Mouse (Mus musculus) pancreas, adult 10 weeks (tissue): Measurements from ENCODE around the gene Cmtr2. TPM values are rescaled to one million over a fixed set of nuclear protein-coding genes. Genes with fewer than 3 reads are reported as not detected.

Experiments used
- polyA plus RNA-seq: library from polyadenylated mRNA; stranded (reverse); fragments of 350-450 nt; fragmentation: Illumina TruSeq; extraction: RNeasy Lipid Tissue Mini Kit (QIAGEN cat#74804); gene quantifications from one replicate; pipeline ENCODE4 v1.2.3, GENCODE M21; 2015; ENCODE audit warnings: low read depth, low replicate concordance; ENCODE audit not compliant: insufficient read depth

Gene Cmtr2
- 1.2 TPM for polyA plus RNA-seq

DNA sequence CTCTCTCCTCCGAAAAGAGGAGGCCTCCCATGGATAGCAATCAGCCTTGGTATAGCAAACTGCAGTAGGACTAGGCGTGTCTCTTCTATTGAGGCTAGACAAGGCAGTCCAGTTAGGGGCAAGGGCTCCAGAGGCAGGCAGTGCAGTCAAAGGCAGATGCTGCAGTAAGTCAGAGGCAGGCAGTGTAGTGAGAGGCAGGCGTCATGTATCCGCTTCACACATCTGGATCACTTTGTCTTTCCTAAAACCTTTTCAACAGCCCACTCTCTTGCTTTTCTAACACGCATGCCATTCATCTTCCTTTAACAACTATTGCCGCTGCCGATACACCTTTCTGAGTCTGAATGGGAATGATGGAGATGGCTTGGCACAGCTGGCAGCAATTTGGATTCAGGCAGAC lies at the start of gene Cmtr2:
TSS of gene Cmtr2 (plus strand) at position 301 of the 400 bp plus-strand sequence.

GRCm38 (mm10) chr8:110168046-110168445 lies 47.4 kb upstream of the Cmtr2 start, which contains the start of gene Calb2:
Gene Calb2 (minus strand): TSS chr8:110168210.

DNA sequence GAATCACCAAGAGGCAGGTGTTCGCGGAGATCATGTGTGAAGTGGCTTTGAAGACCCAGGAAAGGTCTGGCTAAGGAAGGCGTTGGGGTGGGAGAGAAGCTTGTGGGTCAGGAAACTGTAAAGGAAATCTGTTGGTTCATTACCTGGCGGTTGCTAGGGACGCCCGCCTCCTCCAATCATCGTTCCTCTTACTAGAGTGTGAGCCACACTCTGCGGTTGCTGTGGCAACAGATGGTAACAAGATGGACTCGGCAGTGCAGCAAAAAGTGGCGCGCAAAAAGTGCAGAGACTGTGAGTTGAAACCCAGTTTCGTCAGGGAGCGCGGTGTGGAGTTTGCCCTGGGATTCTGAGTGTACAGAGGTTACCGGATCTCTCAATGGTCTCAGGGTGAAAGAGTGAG lies 51.3 kb downstream of the Cmtr2 start, which contains the start of gene Hydin:
TSS of gene Hydin (plus strand) at position 237 of the 400 bp plus-strand sequence.

Other genes starting within 250 kb of the Cmtr2 start
- 1.6 TPM for gene Tat, start 225.2 kb upstream of the Cmtr2 start, polyA plus RNA-seq
- 4.6 TPM for gene Chst4, start 175.9 kb upstream of the Cmtr2 start, polyA plus RNA-seq
- gene Zfp612, start 135.9 kb upstream of the Cmtr2 start, polyA plus RNA-seq, result 3.3 TPM
- gene Gm21964, start 114.5 kb upstream of the Cmtr2 start, polyA plus RNA-seq, result not detected
- not detected for gene Gm17720, start 112.9 kb upstream of the Cmtr2 start, polyA plus RNA-seq
- not detected for gene Calb2, start 47.5 kb upstream of the Cmtr2 start, polyA plus RNA-seq
- gene Hydin, start 51.3 kb downstream of the Cmtr2 start, polyA plus RNA-seq, result not detected